Comparison of ENCODE assay signal across 8 mouse cellular contexts in the genomic region with DNA sequence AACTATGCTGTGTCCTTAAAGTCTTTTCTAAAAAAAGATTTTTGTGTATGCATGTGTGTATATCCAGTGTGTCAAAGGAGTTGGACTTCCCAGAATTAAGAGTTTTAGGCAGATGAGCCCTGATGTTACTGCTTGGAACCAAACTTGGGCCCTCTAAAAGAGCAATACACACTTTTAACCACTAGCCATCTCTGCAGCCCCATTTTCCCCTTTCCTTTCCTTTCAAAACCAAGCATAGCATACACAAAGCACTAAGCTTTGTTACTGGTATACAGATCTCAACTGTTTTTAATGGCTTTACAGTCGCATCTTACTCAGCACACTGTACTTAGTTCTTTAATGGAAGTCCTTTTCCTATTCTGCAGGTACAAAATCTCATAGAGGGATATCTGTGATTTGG. TPM values are rescaled to one million over a fixed set of nuclear protein-coding genes. Genes with fewer than 3 reads are reported as not detected.
DNase-seq lines count a peak whose midpoint lies in the region; ATAC-seq and TF ChIP-seq lines count a peak whose summit lies in the region.

No protein-coding gene starts in this region.

- no peaks in the 10 kb centered on the region for H3K9me3 ChIP-seq in heart, embryonic 11.5 days (replicated peaks; ENCODE audit: control insufficient read depth, low read length)
- H3K9me3 ChIP-seq in ES-E14 (ENCODE audit: control insufficient read depth, insufficient read depth, low read depth, low read length) = no peaks in the 10 kb centered on the region
- H3K9me3 ChIP-seq in hindbrain, embryonic 10.5 days = no peaks in the 10 kb centered on the region

- no peaks in the 10 kb centered on the region for H3K27me3 ChIP-seq in heart, embryonic 11.5 days (ENCODE audit: control insufficient read depth, insufficient read depth, low read length)
- H3K27me3 ChIP-seq in hindbrain, embryonic 10.5 days (ENCODE audit: insufficient read depth, poor library complexity, severe bottlenecking) = no peaks in the 10 kb centered on the region

- DNase-seq in heart, adult 11 months = no peak
- no peak for DNase-seq in ES-E14 (ENCODE audit: low read depth, low spot score)
- DNase-seq in hindbrain, embryonic 10.5 days (ENCODE audit: low spot score) = no peak
- peak; percentile 6 for DNase-seq in mesoderm, embryonic 11.5 days (ENCODE audit: low read depth, low spot score)
- DNase-seq in left cerebral cortex, postnatal 4 days = no peak
- no peak for DNase-seq in adrenal gland, postnatal 36 days

- in situ Hi-C loops in ES-E14 (cut with MboI; ENCODE audit: low sequenced_read_pairs in 2 of 2, unreplicated experiment in 2 of 2) = no loop called here

- peaks cover 7% of the 10 kb centered on the region; the same call in 1 of the 2 replicates for H3K4me1 ChIP-seq in heart, embryonic 11.5 days (ENCODE audit: control insufficient read depth, insufficient read depth, low read length)
- peaks cover 0 to 4% of the 10 kb centered on the region in 2 experiments; a peak in 1 of 4 replicates for H3K4me1 ChIP-seq in ES-E14 (ENCODE audit: control insufficient read depth in 2 of 2, insufficient read depth in 2 of 2, low read length in 2 of 2, poor library complexity in 1 of 2)
- H3K4me1 ChIP-seq in hindbrain, embryonic 10.5 days (replicated peaks) = peaks cover 15% of the 10 kb centered on the region

- H3K9ac ChIP-seq in heart, embryonic 11.5 days (ENCODE audit: low read depth, low read length) = peak overlapping the region; percentile 36; the same call in 1 of the 2 replicates
- peak overlapping the region; percentile 60; the same call in 1 of the 2 replicates for H3K9ac ChIP-seq in ES-E14 (ENCODE audit: insufficient read depth, low read depth, low read length, poor library complexity, severe bottlenecking)

- peak overlapping the region; percentile 84 for H3K4me2 ChIP-seq in heart, embryonic 11.5 days

- intact Hi-C loops in left cerebral cortex, postnatal 4 days (cut with DNase I) = loop anchor here (10.0 kb wide), 1 partner anchor 235 kb away; no protein-coding TSS in a partner anchor

- H3K4me3 ChIP-seq in heart, embryonic 11.5 days (ENCODE audit: low read depth, low read length) = peak overlapping the region; percentile 91
- peak overlapping the region; percentile 90 to 97; a peak in 3 of 4 replicates for H3K4me3 ChIP-seq in ES-E14 (ENCODE audit: insufficient read depth in 1 of 2, low read depth in 1 of 2, low read length in 2 of 2, poor library complexity in 1 of 2, severe bottlenecking in 1 of 2)
- peak overlapping the region; percentile 93 for H3K4me3 ChIP-seq in hindbrain, embryonic 10.5 days

- WGBS in heart, embryonic 11.5 days (ENCODE audit: insufficient replicate concordance) = 100% methylated on average over 1 of the region's 1 CpGs
- 94% methylated on average over 1 of the region's 1 CpGs for WGBS in hindbrain, embryonic 10.5 days

- no peak for ATAC-seq in heart, embryonic 11.5 days (replicated peaks; ENCODE audit: insufficient number of reproducible peaks, low FRiP score, low TSS enrichment)
- ATAC-seq in inflammation-experienced regulatory T-cells, adult 6 months = no peak

- no peak overlapping the region for H3K27ac ChIP-seq in heart, embryonic 11.5 days (ENCODE audit: low read depth, low read length)
- H3K27ac ChIP-seq in ES-E14 (ENCODE audit: insufficient read depth, low read depth, low read length, poor library complexity, severe bottlenecking) = no peak overlapping the region; the same call in 1 of the 2 replicates
- H3K27ac ChIP-seq in hindbrain, embryonic 10.5 days = peak overlapping the region; percentile 96

- H3K36me3 ChIP-seq in heart, embryonic 11.5 days (ENCODE audit: control insufficient read depth, insufficient read depth, low read length) = peaks cover 9% of the 10 kb centered on the region; the same call in 1 of the 2 replicates
- peaks cover 6% of the 10 kb centered on the region for H3K36me3 ChIP-seq in ES-E14 (ENCODE audit: control insufficient read depth, insufficient read depth, low read length, poor library complexity, severe bottlenecking)
- peaks cover 50% of the 10 kb centered on the region for H3K36me3 ChIP-seq in hindbrain, embryonic 10.5 days

TF ChIP-seq in ES-E14, 5 proteins besides CTCF, POLR2A, EP300 and RAD21:
- no peak for TF ChIP-seq ZNF384 (IDR thresholded peaks at IDR 0.05; ENCODE audit: low read depth, low read length)
- TF ChIP-seq MAFK (IDR thresholded peaks at IDR 0.05; ENCODE audit: insufficient read depth, low read depth, low read length) = no peak
- TF ChIP-seq ZC3H11A (IDR thresholded peaks at IDR 0.05; ENCODE audit: borderline replicate concordance, low read depth, low read length) = no peak
- TF ChIP-seq HCFC1 (IDR thresholded peaks at IDR 0.05; ENCODE audit: borderline replicate concordance, insufficient read depth, low read length) = no peak
- no peak for TF ChIP-seq CHD2 (IDR thresholded peaks at IDR 0.05; ENCODE audit: low read depth, low read length)

RNA-seq across cellular contexts. Expression of a gene that starts 1.4 kb away (rescaled TPM):
- 15.2 and 16.7 TPM in 2 replicates for polyA plus RNA-seq in heart, embryonic 11.5 days (2014; fragmentation: Nextera tagmentation; extraction: Ambion mirVana)
- total RNA-seq in ES-E14 (2012; rRNA removed) = 12.5 and 13.1 TPM in 2 replicates
- 24.4 and 26.2 TPM in 2 replicates for polyA plus RNA-seq in hindbrain, embryonic 10.5 days (2016; fragmentation: Nextera tagmentation; extraction: Ambion mirVana)
- total RNA-seq in left cerebral cortex, postnatal 4 days (2021) = 10 to 100 TPM; 16.2 to 17.6 TPM
- polyA plus RNA-seq in inflammation-experienced regulatory T-cells, adult 6 months (2017; shearing (Covaris generic)) = 10 to 100 TPM; 20.2 to 39.5 (median 34.5) TPM
- total RNA-seq in adrenal gland, postnatal 36 days (2021) = 10 to 100 TPM; 16.5 to 23.5 TPM

RNA-seq across cellular contexts. Expression of a gene that starts 13.1 kb away (rescaled TPM):
- polyA plus RNA-seq in heart, embryonic 11.5 days (2014; fragmentation: Nextera tagmentation; extraction: Ambion mirVana) = not detected in 2 replicates
- 0.31 and 3.3 TPM in 2 replicates for total RNA-seq in ES-E14 (2012; rRNA removed)
- polyA plus RNA-seq in hindbrain, embryonic 10.5 days (2016; fragmentation: Nextera tagmentation; extraction: Ambion mirVana) = 1.8 TPM in 1 of 2 replicates, not detected in the other
- total RNA-seq in left cerebral cortex, postnatal 4 days (2021) = not detected
- not detected for polyA plus RNA-seq in inflammation-experienced regulatory T-cells, adult 6 months (2017; shearing (Covaris generic))
- not detected for total RNA-seq in adrenal gland, postnatal 36 days (2021)

RNA-seq across cellular contexts. Expression of a gene that starts 35.5 kb away (rescaled TPM):
- polyA plus RNA-seq in heart, embryonic 11.5 days (2014; fragmentation: Nextera tagmentation; extraction: Ambion mirVana) = 144 and 146 TPM in 2 replicates
- total RNA-seq in ES-E14 (2012; rRNA removed) = 46.1 and 70.9 TPM in 2 replicates
- 209 and 212 TPM in 2 replicates for polyA plus RNA-seq in hindbrain, embryonic 10.5 days (2016; fragmentation: Nextera tagmentation; extraction: Ambion mirVana)
- total RNA-seq in left cerebral cortex, postnatal 4 days (2021) = 100 to 1,000 TPM; 192 TPM
- 100 to 1,000 TPM in 2 of 3 experiments, 10 to 100 TPM in 1; 85.7 to 110 (median 100) TPM for polyA plus RNA-seq in inflammation-experienced regulatory T-cells, adult 6 months (2017; shearing (Covaris generic))
- total RNA-seq in adrenal gland, postnatal 36 days (2021) = 10 to 100 TPM; 36.2 to 53.6 TPM

RNA-seq across cellular contexts. Expression of a gene that starts 42.6 kb away (rescaled TPM):
- 50.0 and 52.6 TPM in 2 replicates for polyA plus RNA-seq in heart, embryonic 11.5 days (2014; fragmentation: Nextera tagmentation; extraction: Ambion mirVana)
- total RNA-seq in ES-E14 (2012; rRNA removed) = 41.5 and 58.5 TPM in 2 replicates
- polyA plus RNA-seq in hindbrain, embryonic 10.5 days (2016; fragmentation: Nextera tagmentation; extraction: Ambion mirVana) = 87.1 and 99.4 TPM in 2 replicates
- total RNA-seq in left cerebral cortex, postnatal 4 days (2021) = 100 to 1,000 TPM; 105 to 113 TPM
- polyA plus RNA-seq in inflammation-experienced regulatory T-cells, adult 6 months (2017; shearing (Covaris generic)) = 10 to 100 TPM in 1 of 3 experiments, 1 to 10 TPM in 2; 6.1 to 11.8 (median 6.8) TPM
- 100 to 1,000 TPM; 139 to 253 TPM for total RNA-seq in adrenal gland, postnatal 36 days (2021)
